Mouse (Mus musculus): Measurements from ENCODE around the gene H2afy. TPM values are rescaled to one million over a fixed set of nuclear protein-coding genes. Genes with fewer than 3 reads are reported as not detected.

Gene H2afy
- total and polyA plus RNA-seq, 2 experiments from 2014 or later = 134 to 163 TPM

- no peak for ATAC-seq (ENCODE audit: low FRiP score)
- H3K27me3 ChIP-seq (ENCODE audit: insufficient read depth, low read length) = no peaks in the 10 kb centered on the region
- 67% methylated on average over 17 of the region's 17 CpGs for WGBS
- no peaks in the 10 kb centered on the region for H3K9me3 ChIP-seq (ENCODE audit: low read length)
- H3K27ac ChIP-seq (ENCODE audit: low read depth, low read length) = 0 out of 2 replicates have a peak overlapping the region, but pooled peaks have one; percentile 38
- peaks cover 19% of the 10 kb centered on the region for H3K4me1 ChIP-seq (ENCODE audit: insufficient read depth, low read length)
- no peak overlapping the region for H3K4me3 ChIP-seq (ENCODE audit: low read depth, low read length)
- H3K36me3 ChIP-seq (ENCODE audit: insufficient read depth, low read length) = 0 out of 2 replicates have a peak, but pooled peaks cover 3% of the 10 kb centered on the region
- no peak overlapping the region for H3K9ac ChIP-seq (replicated peaks; ENCODE audit: low read length, poor library complexity, severe bottlenecking)
- peak; percentile 50 for DNase-seq (ENCODE audit: low spot score)
- H3K4me2 ChIP-seq (ENCODE audit: low read depth, low read length, poor library complexity, severe bottlenecking) = no peak overlapping the region
- TF ChIP-seq CTCF (IDR thresholded peaks at IDR 0.05) = no peak
Measured at GRCm38 (mm10) chr13:56108849-56109519, 27.2 kb downstream of the H2afy start.

GRCm38 (mm10) chr13:56104971-56105391, 31.2 kb downstream of the H2afy start:
- Histone ChIP-seq H3K9me3 (ENCODE audit: low read length) (no peaks in the 10 kb centered on the region), H3K27ac (ENCODE audit: low read depth, low read length) (no peak overlapping the region), H3K4me1 (ENCODE audit: insufficient read depth, low read length) (peaks cover 15% of the 10 kb centered on the region), H3K9ac (replicated peaks; ENCODE audit: low read length, poor library complexity, severe bottlenecking) (no peak overlapping the region), H3K4me3 (ENCODE audit: low read depth, low read length) (no peak overlapping the region), H3K4me2 (ENCODE audit: low read depth, low read length, poor library complexity, severe bottlenecking) (no peak overlapping the region), H3K27me3 (ENCODE audit: insufficient read depth, low read length) (no peaks in the 10 kb centered on the region), H3K36me3 (ENCODE audit: insufficient read depth, low read length) (peaks cover 4% of the 10 kb centered on the region; the same call in 1 of the 2 replicates)
- WGBS = 85% methylated on average over 6 of the region's 6 CpGs
- DNase-seq (ENCODE audit: low spot score) = no peak
- TF ChIP-seq CTCF (IDR thresholded peaks at IDR 0.05) = peak; percentile 10; the same call in 1 of the 2 replicates
- no peak for ATAC-seq (ENCODE audit: low FRiP score)

GRCm38 (mm10) chr13:56103796-56104746, 32.1 kb downstream of the H2afy start:
- peak overlapping the region; percentile 34; the same call in 1 of the 2 replicates for H3K27ac ChIP-seq (ENCODE audit: low read depth, low read length)
- peaks cover 7% of the 10 kb centered on the region; the same call in 1 of the 2 replicates for H3K36me3 ChIP-seq (ENCODE audit: insufficient read depth, low read length)
- ATAC-seq (ENCODE audit: low FRiP score) (peak; percentile 62), DNase-seq (ENCODE audit: low spot score) (peak; percentile 87)
- no peak for TF ChIP-seq CTCF (IDR thresholded peaks at IDR 0.05)
- H3K4me1 ChIP-seq (ENCODE audit: insufficient read depth, low read length) = peaks cover 7% of the 10 kb centered on the region; the same call in 1 of the 2 replicates
- H3K4me3 ChIP-seq (ENCODE audit: low read depth, low read length) = no peak overlapping the region
- 88% methylated on average over 26 of the region's 26 CpGs for WGBS
- H3K9ac ChIP-seq (replicated peaks; ENCODE audit: low read length, poor library complexity, severe bottlenecking) = no peak overlapping the region
- H3K27me3 ChIP-seq (ENCODE audit: insufficient read depth, low read length) = no peaks in the 10 kb centered on the region
- H3K9me3 ChIP-seq (ENCODE audit: low read length) = no peaks in the 10 kb centered on the region
- no peak overlapping the region for H3K4me2 ChIP-seq (ENCODE audit: low read depth, low read length, poor library complexity, severe bottlenecking)

GRCm38 (mm10) chr13:56102160-56102559, 34.0 kb downstream of the H2afy start:
- Histone ChIP-seq H3K4me1 (ENCODE audit: insufficient read depth, low read length) (peaks cover 5% of the 10 kb centered on the region; the same call in 1 of the 2 replicates), H3K27ac (ENCODE audit: low read depth, low read length) (no peak overlapping the region), H3K9me3 (ENCODE audit: low read length) (no peaks in the 10 kb centered on the region), H3K4me2 (ENCODE audit: low read depth, low read length, poor library complexity, severe bottlenecking) (no peak overlapping the region), H3K4me3 (ENCODE audit: low read depth, low read length) (no peak overlapping the region), H3K27me3 (ENCODE audit: insufficient read depth, low read length) (no peaks in the 10 kb centered on the region), H3K9ac (replicated peaks; ENCODE audit: low read length, poor library complexity, severe bottlenecking) (no peak overlapping the region), H3K36me3 (ENCODE audit: insufficient read depth, low read length) (peaks cover 7% of the 10 kb centered on the region; the same call in 1 of the 2 replicates)
- DNase-seq (ENCODE audit: low spot score) (no peak), ATAC-seq (ENCODE audit: low FRiP score) (no peak)
- WGBS = 78% methylated on average over 9 of the region's 9 CpGs
- no peak for TF ChIP-seq CTCF (IDR thresholded peaks at IDR 0.05)

GRCm38 (mm10) chr13:56095601-56096195, 40.5 kb downstream of the H2afy start:
- H3K4me3 ChIP-seq (ENCODE audit: low read depth, low read length) = no peak overlapping the region
- no peaks in the 10 kb centered on the region for H3K4me1 ChIP-seq (ENCODE audit: insufficient read depth, low read length)
- TF ChIP-seq CTCF (IDR thresholded peaks at IDR 0.05) = no peak
- no peaks in the 10 kb centered on the region for H3K27me3 ChIP-seq (ENCODE audit: insufficient read depth, low read length)
- WGBS = 85% methylated on average over 18 of the region's 18 CpGs
- no peak for DNase-seq (ENCODE audit: low spot score)
- no peak overlapping the region for H3K27ac ChIP-seq (ENCODE audit: low read depth, low read length)
- no peak overlapping the region for H3K4me2 ChIP-seq (ENCODE audit: low read depth, low read length, poor library complexity, severe bottlenecking)
- H3K36me3 ChIP-seq (ENCODE audit: insufficient read depth, low read length) = peaks cover 15% of the 10 kb centered on the region; the same call in 1 of the 2 replicates
- H3K9ac ChIP-seq (replicated peaks; ENCODE audit: low read length, poor library complexity, severe bottlenecking) = no peak overlapping the region
- no peak for ATAC-seq (ENCODE audit: low FRiP score)
- no peaks in the 10 kb centered on the region for H3K9me3 ChIP-seq (ENCODE audit: low read length)
